Mouse (Mus musculus) spleen, adult 2 months (tissue): ENCODE results near the gene Eif5a.

ENCODE experiments used
- CTCF ChIP-seq: fragments of 200-500 bp; IDR thresholded peaks from 2 replicates; pipeline ENCODE4 v1.5.1; 2011; ENCODE audit warnings: mild to moderate bottlenecking, inconsistent platforms; ENCODE audit not compliant: insufficient read depth, insufficient read length, insufficient replicate concordance; ENCODE audit errors: extremely low read depth
- POLR2A ChIP-seq: fragments of 200-500 bp; IDR thresholded peaks from 2 replicates; pipeline ENCODE4 v1.6.1; 2011; ENCODE audit warnings: low read depth, low read length, inconsistent platforms

DNA sequence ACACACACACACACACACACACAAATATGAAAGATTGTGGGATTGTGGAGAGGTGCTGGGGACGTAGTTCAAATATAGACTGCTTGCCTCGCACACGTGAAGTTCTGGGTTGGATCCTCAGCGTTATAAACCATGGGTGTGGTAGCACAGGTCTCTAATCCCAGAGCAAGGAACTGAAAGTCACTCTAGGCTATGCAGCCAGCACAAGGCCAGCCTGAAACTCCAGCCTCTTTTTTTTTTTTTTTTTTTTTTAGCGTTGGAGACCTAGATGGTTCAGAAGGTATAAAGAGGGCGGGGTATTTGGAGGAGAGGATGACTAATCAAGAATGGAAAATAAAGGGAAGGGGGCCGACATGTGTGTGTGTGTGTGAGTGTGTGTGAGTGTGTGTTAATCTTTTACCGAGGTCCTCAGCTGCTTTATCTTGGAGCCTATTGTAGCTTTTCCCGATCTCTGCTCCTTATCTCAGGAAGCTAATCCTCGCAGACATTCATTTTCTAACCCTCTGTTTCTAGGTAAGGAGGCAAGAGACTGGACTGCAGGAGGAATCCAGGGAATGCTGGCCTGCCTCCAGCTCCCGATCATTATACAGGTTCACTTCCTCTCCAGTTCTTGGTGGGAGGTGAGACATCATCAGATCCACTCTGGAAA is 31.6 kb upstream of the Eif5a start:
- no peak for TF ChIP-seq CTCF
- TF ChIP-seq POLR2A = no peak
